In the genomic region with DNA sequence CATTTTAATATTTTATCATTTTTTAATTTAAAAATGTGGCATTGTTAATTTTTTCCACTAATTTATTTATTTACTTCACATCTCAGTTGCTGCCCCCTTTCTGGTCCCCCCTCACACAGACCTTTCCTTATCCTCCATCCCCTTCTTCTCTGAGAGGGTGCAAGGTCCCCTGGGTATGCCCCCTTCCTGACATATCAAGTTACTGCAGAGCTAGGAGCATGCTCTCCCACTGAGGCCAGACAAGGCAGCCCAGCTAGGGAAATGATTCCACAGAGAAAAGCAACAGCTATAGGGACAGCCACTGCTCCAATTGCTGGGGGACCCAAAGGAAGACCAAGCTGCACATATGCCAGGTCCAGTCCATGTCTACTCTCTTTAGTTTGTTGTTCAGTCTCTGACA, we compare ENCODE assay signal across 21 mouse cellular contexts.
"Had no signal": no experiment of that assay in that cellular context is flagged by ENCODE, and none has a peak within 500 bp of the region (broad histone marks: within the 10 kb centered on the region; RNA-seq: fewer than 3 reads in every experiment).

No protein-coding gene starts in this region.

- H3K27me3 ChIP-seq: liver, embryonic 15.5 days; megakaryocyte, embryonic 14.5 days; midbrain, embryonic 13.5 days; neural tube, embryonic 13.5 days; neural tube, embryonic 15.5 days had no signal

- ATAC-seq: liver, postnatal 0 days; midbrain, embryonic 13.5 days; midbrain, embryonic 16.5 days had no signal

- H3K36me3 ChIP-seq: liver, embryonic 15.5 days; midbrain, embryonic 13.5 days; neural tube, embryonic 13.5 days; neural tube, embryonic 15.5 days had no signal

- H3K9ac ChIP-seq: liver, embryonic 15.5 days; liver, postnatal 0 days; lung, embryonic 14.5 days; midbrain, embryonic 13.5 days; neural tube, embryonic 13.5 days; neural tube, embryonic 15.5 days had no signal

- H3K9me3 ChIP-seq: liver, embryonic 15.5 days; midbrain, embryonic 13.5 days; neural tube, embryonic 13.5 days; neural tube, embryonic 15.5 days had no signal

- H3K27ac ChIP-seq: liver, embryonic 15.5 days; macrophage; midbrain, embryonic 13.5 days; neural tube, embryonic 13.5 days; neural tube, embryonic 15.5 days had no signal

- DNase-seq: liver, postnatal 0 days; lung, embryonic 14.5 days; lung, postnatal 10 days; lung, postnatal 36 days; retina, postnatal 1 day; right cerebral cortex, adult 18-20 months; right cerebral cortex, postnatal 25 days; right cerebral cortex, postnatal 4 days; spleen, adult 18-20 months; thymus, adult 2 months; thymus, postnatal 25 days; thymus, postnatal 4 days had no signal

- H3K4me1 ChIP-seq: liver, embryonic 15.5 days; megakaryocyte, embryonic 14.5 days; midbrain, embryonic 13.5 days had no signal

- H3K4me2 ChIP-seq: liver, embryonic 15.5 days; lung, embryonic 14.5 days; midbrain, embryonic 11.5 days; midbrain, embryonic 13.5 days; neural tube, embryonic 13.5 days; neural tube, embryonic 15.5 days had no signal

- H3K4me3 ChIP-seq: liver, embryonic 15.5 days; megakaryocyte, embryonic 14.5 days; midbrain, embryonic 13.5 days; myocyte; neural tube, embryonic 13.5 days; neural tube, embryonic 15.5 days had no signal
